Mouse (Mus musculus) erythroblast, embryonic 14.5 days (primary cell): ENCODE results near the gene Tgif1.

Source experiments
- GATA1 ChIP-seq: IDR thresholded peaks from 2 replicates; pipeline ENCODE4 v1.6.1; 2012; ENCODE audit warnings: low read length, inconsistent platforms, mixed read lengths
- TAL1 ChIP-seq: IDR thresholded peaks from 3 replicates; pipeline ENCODE4 v1.6.1; 2012; ENCODE audit warnings: low read length, inconsistent platforms, mixed read lengths

- no peak for TF ChIP-seq TAL1
- TF ChIP-seq GATA1: no peak
Observed at GRCm38 (mm10) chr17:70848511-70849398, 4.6 kb downstream of the Tgif1 start.
